Mouse (Mus musculus) MEL (cell line): Measurements from ENCODE around the gene Dhdh. TPM values are rescaled to one million over a fixed set of nuclear protein-coding genes. Genes with fewer than 3 reads are reported as not detected.

Experiments used
- DNase-seq: peaks from one replicate; pipeline ENCODE4 v3.0.0; 2011; ENCODE audit warnings: low read depth, low spot score
- H3K27ac ChIP-seq: 2 replicates; pipeline ENCODE4 v1.5.1; 2012; ENCODE audit warnings: low read depth, mild to moderate bottlenecking, control low read depth, low read length, moderate library complexity; ENCODE audit not compliant: control insufficient read depth
- H3K27me3 ChIP-seq, 2 experiments: fragments of 150-350 bp in 1 of 2; sonication (generic) in 1 of 2; 2 replicates each; pipeline ENCODE4 v1.6.1; 2012; ENCODE audit warnings: low read length in 2 of 2, mild to moderate bottlenecking in 2 of 2, improper control_type of control experiment in 1 of 2, moderate library complexity in 1 of 2; ENCODE audit not compliant: insufficient read depth in 2 of 2, control insufficient read depth in 1 of 2
- H3K36me3 ChIP-seq, 2 experiments: 2 replicates each; pipeline ENCODE4 v1.6.1; 2012 to 2014; ENCODE audit warnings: low read length in 2 of 2, improper control_type of control experiment in 1 of 2, inconsistent platforms in 1 of 2, mild to moderate bottlenecking in 1 of 2; ENCODE audit not compliant: insufficient read depth in 2 of 2, control insufficient read depth in 1 of 2
- H3K4me1 ChIP-seq, 2 experiments: fragments of 150-350 bp in 1 of 2; sonication (generic) in 1 of 2; 2 replicates each; pipeline ENCODE4 v1.6.1; 2012; ENCODE audit warnings: low read length in 2 of 2, improper control_type of control experiment in 1 of 2, mild to moderate bottlenecking in 1 of 2; ENCODE audit not compliant: insufficient read depth in 2 of 2, control insufficient read depth in 1 of 2
- H3K4me3 ChIP-seq, 2 experiments: fragments of 150-350 bp in 1 of 2; sonication (generic) in 1 of 2; 2 replicates each; pipeline ENCODE4 v1.5.1; 2012; ENCODE audit warnings: low read depth in 2 of 2, low read length in 2 of 2, mild to moderate bottlenecking in 2 of 2, moderate library complexity in 2 of 2, control low read depth in 1 of 2, improper control_type of control experiment in 1 of 2; ENCODE audit not compliant: control insufficient read depth in 1 of 2, insufficient read depth in 1 of 2
- H3K79me2 ChIP-seq: 2 replicates; pipeline ENCODE4 v1.6.1; 2012; ENCODE audit warnings: mild to moderate bottlenecking, low read length, moderate library complexity; ENCODE audit not compliant: control insufficient read depth, poor library complexity, insufficient read depth
- H3K9ac ChIP-seq: 2 replicates; pipeline ENCODE4 v1.6.1; 2012; ENCODE audit warnings: low read depth, mild to moderate bottlenecking, control low read depth, low read length, moderate library complexity; ENCODE audit not compliant: control insufficient read depth, poor library complexity, severe bottlenecking
- H3K9me3 ChIP-seq: fragments of 150-350 bp; sonication (generic); replicated peaks from 2 replicates; pipeline ENCODE4 v1.6.1; 2012; ENCODE audit warnings: mild to moderate bottlenecking, low read length, improper control_type of control experiment, moderate library complexity; ENCODE audit not compliant: insufficient read depth
- CTCF ChIP-seq, 3 experiments: IDR thresholded peaks in 2 of 3; conservative IDR thresholded peaks in 1 of 3; 2 replicates each; pipeline ENCODE4 v1.5.1; 2011 to 2012; ENCODE audit warnings: low read length in 3 of 3, low read depth in 2 of 3, mild to moderate bottlenecking in 2 of 3, improper control_type of control experiment in 1 of 3, inconsistent platforms in 1 of 3, mixed read lengths in 1 of 3, moderate library complexity in 1 of 3; ENCODE audit not compliant: control insufficient read depth in 1 of 3, insufficient read depth in 1 of 3, poor library complexity in 1 of 3, severe bottlenecking in 1 of 3
- EP300 ChIP-seq, 2 experiments: IDR thresholded peaks; 2 replicates each; pipeline ENCODE4 v1.6.1; 2011; ENCODE audit warnings: improper control_type of control experiment in 2 of 2, low read length in 2 of 2, low read depth in 1 of 2, mild to moderate bottlenecking in 1 of 2
- GATA1 ChIP-seq: IDR thresholded peaks from 2 replicates; pipeline ENCODE4 v1.6.1; 2011; ENCODE audit warnings: low read depth, low read length, improper control_type of control experiment
- KAT2A ChIP-seq: conservative IDR thresholded peaks from 2 replicates; pipeline ENCODE4 v1.6.1; 2012; ENCODE audit warnings: low read depth, low read length, improper control_type of control experiment, inconsistent platforms
- MAFK ChIP-seq: IDR thresholded peaks from 2 replicates; pipeline ENCODE4 v1.6.1; 2011; ENCODE audit warnings: low read depth, mild to moderate bottlenecking, low read length, improper control_type of control experiment, borderline replicate concordance
- MAZ ChIP-seq: IDR thresholded peaks from 2 replicates; pipeline ENCODE4 v1.6.1; 2012; ENCODE audit warnings: low read depth, mild to moderate bottlenecking, inconsistent platforms, low read length, improper control_type of control experiment
- MYB ChIP-seq: IDR thresholded peaks from 2 replicates; pipeline ENCODE4 v1.6.1; 2011; ENCODE audit warnings: mild to moderate bottlenecking, low read depth, low read length, improper control_type of control experiment
- NELFE ChIP-seq: IDR thresholded peaks from 2 replicates; pipeline ENCODE4 v1.6.1; 2011; ENCODE audit warnings: low read depth, low read length, improper control_type of control experiment
- POLR2A ChIP-seq, 2 experiments: IDR thresholded peaks; 2 replicates each; pipeline ENCODE4 v1.6.1; 2011 to 2012; ENCODE audit warnings: low read length in 2 of 2, mild to moderate bottlenecking in 2 of 2, control low read depth in 1 of 2, improper control_type of control experiment in 1 of 2, low read depth in 1 of 2, moderate library complexity in 1 of 2; ENCODE audit not compliant: control insufficient read depth in 1 of 2, insufficient read depth in 1 of 2, poor library complexity in 1 of 2
- RAD21 ChIP-seq: IDR thresholded peaks from 2 replicates; pipeline ENCODE4 v1.6.1; 2011; ENCODE audit warnings: mild to moderate bottlenecking, low read depth, low read length, improper control_type of control experiment
- RCOR1 ChIP-seq: IDR thresholded peaks from 2 replicates; pipeline ENCODE4 v1.6.1; 2012; ENCODE audit warnings: low read depth, mild to moderate bottlenecking, inconsistent platforms, low read length, improper control_type of control experiment
- SIN3A ChIP-seq: IDR thresholded peaks from 2 replicates; pipeline ENCODE4 v1.6.1; 2012; ENCODE audit warnings: low read length, improper control_type of control experiment, inconsistent platforms
- SMC3 ChIP-seq: IDR thresholded peaks from 2 replicates; pipeline ENCODE4 v1.6.1; 2011; ENCODE audit warnings: low read depth, low read length, improper control_type of control experiment
- TBP ChIP-seq: IDR thresholded peaks from 2 replicates; pipeline ENCODE4 v1.8.0; 2011; ENCODE audit warnings: low read depth, low read length, improper control_type of control experiment
- UBTF ChIP-seq: IDR thresholded peaks from 2 replicates; pipeline ENCODE4 v1.6.1; 2012; ENCODE audit warnings: low read depth, mild to moderate bottlenecking, inconsistent platforms, low read length, improper control_type of control experiment, moderate library complexity, borderline replicate concordance; ENCODE audit not compliant: insufficient read depth
- USF1 ChIP-seq: IDR thresholded peaks from 2 replicates; pipeline ENCODE4 v1.6.1; 2014; ENCODE audit warnings: low read depth, mild to moderate bottlenecking, inconsistent platforms, low read length, improper control_type of control experiment, moderate library complexity
- USF2 ChIP-seq, 2 experiments: IDR thresholded peaks; 2 replicates each; pipeline ENCODE4 v1.6.1; 2011 to 2012; ENCODE audit warnings: improper control_type of control experiment in 2 of 2, low read length in 2 of 2, borderline replicate concordance in 1 of 2, inconsistent platforms in 1 of 2, low read depth in 1 of 2, mild to moderate bottlenecking in 1 of 2; ENCODE audit not compliant: insufficient read depth in 1 of 2
- ZKSCAN1 ChIP-seq: IDR thresholded peaks from 2 replicates; pipeline ENCODE4 v1.6.1; 2012; ENCODE audit warnings: low read depth, mild to moderate bottlenecking, inconsistent platforms, low read length, improper control_type of control experiment, moderate library complexity
- ZNF384 ChIP-seq: IDR thresholded peaks from 2 replicates; pipeline ENCODE4 v1.6.1; 2012; ENCODE audit warnings: low read depth, mild to moderate bottlenecking, inconsistent platforms, low read length, improper control_type of control experiment
- polyA plus RNA-seq, 2 experiments: library from polyadenylated mRNA; stranded (reverse) in 1 of 2; unstranded in 1 of 2; fragments of >175 nt in 1 of 2; fragments of >200 nt in 1 of 2; gene quantifications; 2 replicates each; pipeline versions ENCODE4 v1.2.1 to v1.2.4; 2012; ENCODE audit warnings: low replicate concordance in 2 of 2, low read depth in 1 of 2; ENCODE audit not compliant: insufficient read length in 2 of 2, insufficient read depth in 1 of 2, missing spikeins in 1 of 2
- total RNA-seq: library from RNA; depleted of rRNA; stranded (reverse); fragments of 300-350 nt; gene quantifications from 2 replicates; pipeline ENCODE4 v1.2.3, GENCODE M21; 2012

Gene Dhdh
- total and polyA plus RNA-seq, 3 experiments: 0.08 to 1.6 TPM; not detected in 1

- Histone ChIP-seq H3K27me3 (0 out of 4 replicates have a peak, but pooled peaks cover 0 to 6% of the 10 kb centered on the region in 2 experiments), H3K36me3 (no peaks in the 10 kb centered on the region), H3K9ac (no peak overlapping the region), H3K4me3 (no peak overlapping the region), H3K27ac (no peak overlapping the region), H3K9me3 (no peaks in the 10 kb centered on the region), H3K79me2 (no peaks in the 10 kb centered on the region), H3K4me1 (no peaks in the 10 kb centered on the region)
- DNase-seq: no peak
- TF ChIP-seq ZKSCAN1 (no peak), POLR2A (IDR thresholded peaks at IDR 0.05; ENCODE audit: control insufficient read depth in 1 of 2, insufficient read depth in 1 of 2, low read depth in 1 of 2, low read length in 2 of 2, poor library complexity in 1 of 2) (no peak), SIN3A (no peak), MAZ (no peak), USF2 (IDR thresholded peaks at IDR 0.05; ENCODE audit: borderline replicate concordance in 1 of 2, insufficient read depth in 1 of 2, low read depth in 1 of 2, low read length in 2 of 2) (no peak), KAT2A (no peak), TBP (no peak), USF1 (no peak)
Measured at GRCm38 (mm10) chr7:45537602-45538001, 49.0 kb upstream of the Dhdh start.

- H3K27ac ChIP-seq: no peak overlapping the region
- no peak overlapping the region for H3K9ac ChIP-seq
- no peaks in the 10 kb centered on the region for H3K36me3 ChIP-seq
- H3K79me2 ChIP-seq: no peaks in the 10 kb centered on the region
- H3K9me3 ChIP-seq: no peaks in the 10 kb centered on the region
- no peaks in the 10 kb centered on the region for H3K4me1 ChIP-seq
- DNase-seq: no peak
- no peak for TF ChIP-seq EP300 (IDR thresholded peaks at IDR 0.05; ENCODE audit: low read depth in 1 of 2, low read length in 2 of 2)
- TF ChIP-seq, all 39 proteins: peak for 0
- Histone ChIP-seq H3K27me3 (peaks cover 5% of the 10 kb centered on the region in 2 experiments; a peak in 2 of 4 replicates), H3K4me3 (no peak overlapping the region)
Measured at GRCm38 (mm10) chr7:45535676-45536075, 47.1 kb upstream of the Dhdh start.

- peaks cover 0 to 10% of the 10 kb centered on the region in 2 experiments; a peak in 2 of 4 replicates for H3K36me3 ChIP-seq
- H3K9ac ChIP-seq: no peak overlapping the region
- H3K9me3 ChIP-seq: no peaks in the 10 kb centered on the region
- H3K27ac ChIP-seq: no peak overlapping the region
- peaks cover 0 to 14% of the 10 kb centered on the region in 2 experiments; a peak in 3 of 4 replicates for H3K4me1 ChIP-seq
- DNase-seq: no peak
- H3K4me3 ChIP-seq: no peak overlapping the region
- H3K27me3 ChIP-seq: peaks cover 0 to 5% of the 10 kb centered on the region in 2 experiments; a peak in 2 of 4 replicates
- peaks cover 4% of the 10 kb centered on the region for H3K79me2 ChIP-seq
- TF ChIP-seq MAFK (no peak), KAT2A (no peak), NELFE (no peak), SMC3 (no peak), USF2 (IDR thresholded peaks at IDR 0.05; ENCODE audit: borderline replicate concordance in 1 of 2, insufficient read depth in 1 of 2, low read depth in 1 of 2, low read length in 2 of 2) (no peak), ZKSCAN1 (no peak), CTCF (IDR thresholded peaks at IDR 0.05 in 2 of 3, conservative IDR thresholded peaks at IDR 0.05 in 1 of 3; ENCODE audit: control insufficient read depth in 1 of 3, insufficient read depth in 1 of 3, low read depth in 2 of 3, low read length in 3 of 3, poor library complexity in 1 of 3, severe bottlenecking in 1 of 3) (no peak), UBTF (no peak), RAD21 (no peak), ZNF384 (no peak), RCOR1 (no peak), EP300 (IDR thresholded peaks at IDR 0.05; ENCODE audit: low read depth in 1 of 2, low read length in 2 of 2) (no peak), MYB (no peak), GATA1 (no peak)
Measured at GRCm38 (mm10) chr7:45530643-45531042, 42.0 kb upstream of the Dhdh start.
